Mouse (Mus musculus): ENCODE data around the gene Spsb1. TPM values are rescaled to one million over a fixed set of nuclear protein-coding genes. Genes with fewer than 3 reads are reported as not detected.

The Spsb1 gene
- polyA plus RNA-seq, 1 experiment from 2014 or later = 3.1 TPM

- no peak overlapping the region for H3K4me2 ChIP-seq
- DNase-seq (ENCODE audit: low spot score) = no peak
- no peak overlapping the region for H3K4me3 ChIP-seq (ENCODE audit: low read depth, low read length)
- no peaks in the 10 kb centered on the region for H3K4me1 ChIP-seq (replicated peaks; ENCODE audit: control insufficient read depth, insufficient read depth, low read length)
- whole genome bisulfite sequencing = 83% methylated on average over 7 of the region's 7 CpGs
- H3K27ac ChIP-seq (ENCODE audit: low read depth, low read length) = no peak overlapping the region
- H3K36me3 ChIP-seq (ENCODE audit: control insufficient read depth, insufficient read depth, low read length) = no peaks in the 10 kb centered on the region
- H3K27me3 ChIP-seq (replicated peaks; ENCODE audit: control insufficient read depth, insufficient read depth, low read length) = peaks cover 3% of the 10 kb centered on the region; the same call in 1 of the 2 replicates
- H3K9ac ChIP-seq (ENCODE audit: low read depth, low read length) = no peak overlapping the region
- no peak for ATAC-seq (replicated peaks; ENCODE audit: low FRiP score)
- no peaks in the 10 kb centered on the region for H3K9me3 ChIP-seq (ENCODE audit: control insufficient read depth, low read length)
These were observed 45.9 kb downstream of the Spsb1 start for GRCm38 (mm10) chr4:149908923-149909322.

GRCm38 (mm10) chr4:149907656-149908055, 47.2 kb downstream of the Spsb1 start:
- Histone ChIP-seq H3K27me3 (replicated peaks; ENCODE audit: control insufficient read depth, insufficient read depth, low read length) (no peaks in the 10 kb centered on the region), H3K36me3 (ENCODE audit: control insufficient read depth, insufficient read depth, low read length) (no peaks in the 10 kb centered on the region), H3K4me2 (no peak overlapping the region), H3K9me3 (ENCODE audit: control insufficient read depth, low read length) (no peaks in the 10 kb centered on the region), H3K4me1 (replicated peaks; ENCODE audit: control insufficient read depth, insufficient read depth, low read length) (no peaks in the 10 kb centered on the region), H3K27ac (ENCODE audit: low read depth, low read length) (no peak overlapping the region), H3K9ac (ENCODE audit: low read depth, low read length) (no peak overlapping the region), H3K4me3 (ENCODE audit: low read depth, low read length) (no peak overlapping the region)
- DNase-seq (ENCODE audit: low spot score) = no peak
- WGBS = 69% methylated on average over 7 of the region's 7 CpGs
- no peak for ATAC-seq (replicated peaks; ENCODE audit: low FRiP score)

GRCm38 (mm10) chr4:149906921-149907320, 47.9 kb downstream of the Spsb1 start:
- DNase-seq (ENCODE audit: low spot score) (no peak), ATAC-seq (replicated peaks; ENCODE audit: low FRiP score) (no peak)
- no peaks in the 10 kb centered on the region for H3K36me3 ChIP-seq (ENCODE audit: control insufficient read depth, insufficient read depth, low read length)
- no peak overlapping the region for H3K9ac ChIP-seq (ENCODE audit: low read depth, low read length)
- no peak overlapping the region for H3K27ac ChIP-seq (ENCODE audit: low read depth, low read length)
- 59% methylated on average over 13 of the region's 13 CpGs for WGBS
- H3K9me3 ChIP-seq (ENCODE audit: control insufficient read depth, low read length) = no peaks in the 10 kb centered on the region
- H3K4me3 ChIP-seq (ENCODE audit: low read depth, low read length) = no peak overlapping the region
- no peaks in the 10 kb centered on the region for H3K4me1 ChIP-seq (replicated peaks; ENCODE audit: control insufficient read depth, insufficient read depth, low read length)
- no peak overlapping the region for H3K4me2 ChIP-seq
- H3K27me3 ChIP-seq (replicated peaks; ENCODE audit: control insufficient read depth, insufficient read depth, low read length) = no peaks in the 10 kb centered on the region

GRCm38 (mm10) chr4:149905302-149905974, 49.4 kb downstream of the Spsb1 start:
- no peak for ATAC-seq (replicated peaks; ENCODE audit: low FRiP score)
- Histone ChIP-seq H3K4me1 (replicated peaks; ENCODE audit: control insufficient read depth, insufficient read depth, low read length) (no peaks in the 10 kb centered on the region), H3K9ac (ENCODE audit: low read depth, low read length) (no peak overlapping the region), H3K36me3 (ENCODE audit: control insufficient read depth, insufficient read depth, low read length) (no peaks in the 10 kb centered on the region), H3K4me3 (ENCODE audit: low read depth, low read length) (no peak overlapping the region), H3K9me3 (ENCODE audit: control insufficient read depth, low read length) (no peaks in the 10 kb centered on the region), H3K27ac (ENCODE audit: low read depth, low read length) (no peak overlapping the region), H3K27me3 (replicated peaks; ENCODE audit: control insufficient read depth, insufficient read depth, low read length) (no peaks in the 10 kb centered on the region), H3K4me2 (no peak overlapping the region)
- 82% methylated on average over 10 of the region's 10 CpGs for WGBS
- DNase-seq (ENCODE audit: low spot score) = no peak

DNA sequence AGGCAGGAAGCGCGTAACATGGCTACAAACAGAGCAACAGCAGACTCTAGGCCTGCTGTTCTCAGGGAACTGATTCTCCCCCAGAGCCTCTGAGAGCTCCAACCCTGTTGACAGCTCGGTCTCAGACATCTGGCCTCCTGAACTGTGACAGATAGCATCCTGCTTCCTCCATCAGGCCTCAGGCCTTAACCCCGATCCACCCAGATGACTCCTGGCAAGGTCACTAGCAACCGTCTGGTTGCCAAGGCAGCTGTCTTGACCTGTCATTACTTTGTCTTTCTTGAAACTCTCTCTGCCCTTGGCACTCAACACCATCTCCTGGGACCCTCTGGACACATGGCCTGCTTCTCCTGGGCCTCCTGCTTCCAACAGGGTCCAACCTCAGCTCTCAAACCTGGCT, 51.8 kb downstream of the Spsb1 start:
- Histone ChIP-seq H3K27me3 (replicated peaks; ENCODE audit: control insufficient read depth, insufficient read depth, low read length) (no peaks in the 10 kb centered on the region; the same call in 1 of the 2 replicates), H3K4me2 (no peak overlapping the region), H3K9me3 (ENCODE audit: control insufficient read depth, low read length) (no peaks in the 10 kb centered on the region), H3K36me3 (ENCODE audit: control insufficient read depth, insufficient read depth, low read length) (no peaks in the 10 kb centered on the region), H3K9ac (ENCODE audit: low read depth, low read length) (no peak overlapping the region), H3K4me3 (ENCODE audit: low read depth, low read length) (no peak overlapping the region), H3K4me1 (replicated peaks; ENCODE audit: control insufficient read depth, insufficient read depth, low read length) (no peaks in the 10 kb centered on the region), H3K27ac (ENCODE audit: low read depth, low read length) (no peak overlapping the region; the same call in 1 of the 2 replicates)
- no peak for DNase-seq (ENCODE audit: low spot score)
- no peak for ATAC-seq (replicated peaks; ENCODE audit: low FRiP score)
- WGBS = 50% methylated on average over 5 of the region's 5 CpGs

DNA sequence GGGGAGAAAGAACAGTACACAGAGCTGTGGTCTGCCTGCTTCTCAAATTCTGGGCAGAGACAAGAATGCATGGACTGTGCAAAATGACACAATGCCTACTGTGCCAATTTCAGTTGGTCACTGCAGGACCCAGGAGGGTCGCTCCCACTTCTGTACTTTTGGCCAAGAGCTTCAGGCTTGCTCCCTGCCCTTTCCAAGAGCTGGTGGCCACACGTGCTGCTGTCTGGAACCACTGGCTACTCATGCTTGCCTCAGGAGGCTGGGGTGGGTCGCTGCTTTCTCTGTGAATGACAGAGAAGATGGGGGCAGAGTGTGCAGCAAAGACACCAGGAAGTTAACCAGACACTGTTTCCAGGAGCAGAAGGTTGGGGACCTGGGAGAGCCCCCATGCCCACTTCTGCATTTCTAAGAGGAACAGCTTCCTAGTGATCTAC, 53.5 kb downstream of the Spsb1 start:
- no peaks in the 10 kb centered on the region for H3K36me3 ChIP-seq (ENCODE audit: control insufficient read depth, insufficient read depth, low read length)
- H3K27ac ChIP-seq (ENCODE audit: low read depth, low read length) = no peak overlapping the region
- no peaks in the 10 kb centered on the region for H3K9me3 ChIP-seq (ENCODE audit: control insufficient read depth, low read length)
- H3K4me2 ChIP-seq = no peak overlapping the region
- WGBS = 52% methylated on average over 3 of the region's 3 CpGs
- H3K27me3 ChIP-seq (replicated peaks; ENCODE audit: control insufficient read depth, insufficient read depth, low read length) = no peaks in the 10 kb centered on the region; the same call in 1 of the 2 replicates
- ATAC-seq (replicated peaks; ENCODE audit: low FRiP score) (no peak), DNase-seq (ENCODE audit: low spot score) (no peak)
- no peak overlapping the region for H3K4me3 ChIP-seq (ENCODE audit: low read depth, low read length)
- no peak overlapping the region for H3K9ac ChIP-seq (ENCODE audit: low read depth, low read length)
- no peaks in the 10 kb centered on the region for H3K4me1 ChIP-seq (replicated peaks; ENCODE audit: control insufficient read depth, insufficient read depth, low read length)

DNA sequence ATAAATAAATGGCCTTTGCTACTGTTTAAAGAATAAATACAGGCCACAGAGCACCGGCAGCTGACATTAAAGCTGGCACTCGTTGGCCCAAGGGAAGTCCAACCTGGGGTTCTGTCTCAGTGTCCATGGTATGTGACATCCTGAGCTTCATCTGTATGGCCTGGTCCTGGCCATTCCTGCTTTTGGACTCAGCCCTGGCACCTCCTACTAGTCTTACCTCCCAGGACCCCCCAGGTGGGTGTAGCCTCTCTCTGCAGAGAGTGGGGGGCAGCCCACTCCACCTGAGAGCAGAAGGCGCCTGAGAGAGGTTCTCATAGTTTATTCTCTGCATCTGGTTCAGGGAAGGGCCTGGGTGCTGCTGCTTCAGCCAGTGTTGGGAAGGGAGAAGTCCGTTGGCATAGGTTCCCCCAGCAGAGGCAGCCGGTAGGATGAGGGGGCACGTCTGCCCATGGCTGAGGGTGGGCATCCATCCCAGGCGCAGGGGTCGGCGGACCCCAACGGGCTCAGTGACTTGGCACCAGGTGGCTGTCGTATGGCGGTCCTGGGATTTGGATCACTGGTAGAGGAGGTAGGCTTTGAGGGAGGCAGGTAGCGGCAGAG, 57.1 kb downstream of the Spsb1 start:
- no peak for ATAC-seq (replicated peaks; ENCODE audit: low FRiP score)
- no peaks in the 10 kb centered on the region for H3K9me3 ChIP-seq (ENCODE audit: control insufficient read depth, low read length)
- 87% methylated on average over 13 of the region's 13 CpGs for WGBS
- H3K27me3 ChIP-seq (replicated peaks; ENCODE audit: control insufficient read depth, insufficient read depth, low read length) = no peaks in the 10 kb centered on the region; the same call in 1 of the 2 replicates
- H3K9ac ChIP-seq (ENCODE audit: low read depth, low read length) = no peak overlapping the region
- no peaks in the 10 kb centered on the region; the same call in 1 of the 2 replicates for H3K4me1 ChIP-seq (replicated peaks; ENCODE audit: control insufficient read depth, insufficient read depth, low read length)
- no peaks in the 10 kb centered on the region for H3K36me3 ChIP-seq (ENCODE audit: control insufficient read depth, insufficient read depth, low read length)
- DNase-seq (ENCODE audit: low spot score) = no peak
- H3K4me2 ChIP-seq = no peak overlapping the region
- no peak overlapping the region for H3K4me3 ChIP-seq (ENCODE audit: low read depth, low read length)
- H3K27ac ChIP-seq (ENCODE audit: low read depth, low read length) = no peak overlapping the region

DNA sequence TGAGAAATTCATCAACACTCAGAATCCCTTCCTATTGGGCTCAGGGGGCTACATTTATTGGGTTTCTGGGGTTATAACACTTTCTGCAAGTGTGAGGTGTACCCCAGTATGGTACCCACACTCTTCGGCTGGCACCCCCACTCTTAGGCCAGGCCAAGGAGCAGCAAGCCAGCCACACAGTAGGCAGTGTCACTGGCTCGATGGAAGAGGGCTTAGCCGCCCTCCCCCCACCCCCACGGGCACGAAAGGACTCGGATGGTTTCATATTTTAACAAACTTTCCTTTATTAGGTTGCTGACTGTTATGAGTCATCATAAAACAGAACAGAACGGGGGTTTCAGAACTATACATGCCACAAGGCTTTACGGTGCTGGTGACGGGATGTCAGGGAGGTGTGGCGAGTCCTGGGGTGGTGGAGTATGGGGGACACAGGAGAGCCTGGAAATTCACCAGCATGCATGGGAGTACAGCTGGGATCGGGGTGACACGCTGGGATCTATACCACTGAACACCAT, 58.8 kb downstream of the Spsb1 start:
- Histone ChIP-seq H3K4me2 (no peak overlapping the region), H3K27me3 (replicated peaks; ENCODE audit: control insufficient read depth, insufficient read depth, low read length) (no peaks in the 10 kb centered on the region; the same call in 1 of the 2 replicates), H3K9ac (ENCODE audit: low read depth, low read length) (no peak overlapping the region), H3K36me3 (ENCODE audit: control insufficient read depth, insufficient read depth, low read length) (no peaks in the 10 kb centered on the region), H3K4me3 (ENCODE audit: low read depth, low read length) (no peak overlapping the region), H3K9me3 (ENCODE audit: control insufficient read depth, low read length) (no peaks in the 10 kb centered on the region), H3K27ac (ENCODE audit: low read depth, low read length) (no peak overlapping the region), H3K4me1 (replicated peaks; ENCODE audit: control insufficient read depth, insufficient read depth, low read length) (no peaks in the 10 kb centered on the region; the same call in 1 of the 2 replicates)
- no peak for DNase-seq (ENCODE audit: low spot score)
- ATAC-seq (replicated peaks; ENCODE audit: low FRiP score) = no peak
- WGBS = 76% methylated on average over 12 of the region's 12 CpGs

All from liver, embryonic 11.5 days (tissue).